ENCODE assay signal across 9 mouse cellular contexts in genomic region chrX:11935337-11935736, GRCm38 (mm10).
DNase-seq lines count a peak whose midpoint lies in the region; ATAC-seq and TF ChIP-seq lines count a peak whose summit lies in the region.
"Had no signal": no experiment of that assay in that cellular context is flagged by ENCODE, and none has a peak within 500 bp of the region (broad histone marks: within the 10 kb centered on the region; RNA-seq: fewer than 3 reads in every experiment).

No protein-coding gene starts in this region.

- H3K9me3 ChIP-seq in kidney, embryonic 15.5 days (replicated peaks): no peaks in the 10 kb centered on the region
- no peaks in the 10 kb centered on the region for H3K9me3 ChIP-seq in neural tube, embryonic 15.5 days (replicated peaks)
- no peaks in the 10 kb centered on the region for H3K9me3 ChIP-seq in intestine, postnatal 0 days (ENCODE audit: control insufficient read depth)
- no peaks in the 10 kb centered on the region for H3K9me3 ChIP-seq in midbrain, embryonic 10.5 days (replicated peaks)

- peaks cover 12% of the 10 kb centered on the region for H3K4me1 ChIP-seq in kidney, embryonic 15.5 days
- 0 out of 2 replicates have a peak, but pooled peaks cover 2% of the 10 kb centered on the region for H3K4me1 ChIP-seq in lung, adult 2 months (ENCODE audit: control insufficient read depth, insufficient read depth, low read length)
- H3K4me1 ChIP-seq in neural tube, embryonic 15.5 days: no peaks in the 10 kb centered on the region
- no peaks in the 10 kb centered on the region for H3K4me1 ChIP-seq in intestine, postnatal 0 days (replicated peaks; ENCODE audit: control insufficient read depth, insufficient read depth, low read length)
- peaks cover 4% of the 10 kb centered on the region; the same call in 1 of the 2 replicates for H3K4me1 ChIP-seq in midbrain, embryonic 10.5 days

- no peak overlapping the region for H3K9ac ChIP-seq in kidney, embryonic 15.5 days
- H3K9ac ChIP-seq in neural tube, embryonic 15.5 days (replicated peaks): no peak overlapping the region
- H3K9ac ChIP-seq in intestine, postnatal 0 days (ENCODE audit: low read depth, low read length): no peak overlapping the region

- no peak overlapping the region for H3K4me2 ChIP-seq in kidney, embryonic 15.5 days
- H3K4me2 ChIP-seq in neural tube, embryonic 15.5 days: no peak overlapping the region
- H3K4me2 ChIP-seq in intestine, postnatal 0 days (replicated peaks; ENCODE audit: low read depth): no peak overlapping the region

- no peak for TF ChIP-seq CTCF in lung, adult 2 months (IDR thresholded peaks at IDR 0.05; ENCODE audit: insufficient read depth, low read length)
- TF ChIP-seq CTCF in intestine, postnatal 0 days (IDR thresholded peaks at IDR 0.05; ENCODE audit: low read depth): no peak

- no peak overlapping the region for H3K27ac ChIP-seq in kidney, embryonic 15.5 days
- no peak overlapping the region for H3K27ac ChIP-seq in neural tube, embryonic 15.5 days (replicated peaks)
- no peak overlapping the region for H3K27ac ChIP-seq in intestine, postnatal 0 days (ENCODE audit: low read depth, low read length)
- H3K27ac ChIP-seq in midbrain, embryonic 10.5 days (replicated peaks): no peak overlapping the region

- peaks cover 35% of the 10 kb centered on the region for H3K27me3 ChIP-seq in kidney, embryonic 15.5 days
- H3K27me3 ChIP-seq in neural tube, embryonic 15.5 days (replicated peaks): no peaks in the 10 kb centered on the region
- H3K27me3 ChIP-seq in intestine, postnatal 0 days (replicated peaks; ENCODE audit: control insufficient read depth, insufficient read depth, low read length): 0 out of 2 replicates have a peak, but pooled peaks cover 5% of the 10 kb centered on the region
- H3K27me3 ChIP-seq in midbrain, embryonic 10.5 days (ENCODE audit: low read depth, poor library complexity, severe bottlenecking): peaks cover 75% of the 10 kb centered on the region

- no peak overlapping the region for H3K4me3 ChIP-seq in kidney, embryonic 15.5 days (replicated peaks)
- H3K4me3 ChIP-seq in lung, adult 2 months (replicated peaks; ENCODE audit: extremely low read depth, low read depth, low read length): no peak overlapping the region
- no peak overlapping the region for H3K4me3 ChIP-seq in neural tube, embryonic 15.5 days (replicated peaks)
- H3K4me3 ChIP-seq in intestine, postnatal 0 days (ENCODE audit: low read depth, low read length): no peak overlapping the region
- H3K4me3 ChIP-seq in midbrain, embryonic 10.5 days: no peak overlapping the region
- H3K4me3 ChIP-seq: erythroblast, embryonic 14.5 days had no signal

- H3K36me3 ChIP-seq in kidney, embryonic 15.5 days: no peaks in the 10 kb centered on the region
- H3K36me3 ChIP-seq in neural tube, embryonic 15.5 days: no peaks in the 10 kb centered on the region
- no peaks in the 10 kb centered on the region for H3K36me3 ChIP-seq in intestine, postnatal 0 days (ENCODE audit: control insufficient read depth, insufficient read depth)
- no peaks in the 10 kb centered on the region for H3K36me3 ChIP-seq in midbrain, embryonic 10.5 days

- ATAC-seq in kidney, embryonic 15.5 days (replicated peaks; ENCODE audit: low FRiP score): no peak
- no peak for ATAC-seq in neural tube, embryonic 15.5 days (ENCODE audit: low FRiP score)
- no peak for ATAC-seq in intestine, postnatal 0 days

- TF ChIP-seq POLR2A in lung, adult 2 months (IDR thresholded peaks at IDR 0.05; ENCODE audit: borderline replicate concordance, extremely low read depth, low read depth, low read length): no peak

- WGBS in kidney, embryonic 15.5 days: 53% methylated on average over 5 of the region's 5 CpGs
- 40% methylated on average over 5 of the region's 5 CpGs for WGBS in lung, adult 2 months
- 51% methylated on average over 5 of the region's 5 CpGs for WGBS in neural tube, embryonic 15.5 days
- WGBS in intestine, postnatal 0 days: 58% methylated on average over 5 of the region's 5 CpGs
- 76% methylated on average over 5 of the region's 5 CpGs for WGBS in midbrain, embryonic 10.5 days

- peak; percentile 64 for DNase-seq in kidney, adult 18-20 months
- DNase-seq in brain, adult 2 months (ENCODE audit: low read depth, low spot score): peak; percentile 37
- DNase-seq in gastrocnemius, postnatal 10 days: peak; percentile 69
- peak; percentile 25 for DNase-seq in lung, adult 2 months
- no peak for DNase-seq in midbrain, embryonic 10.5 days (ENCODE audit: low spot score)
